Mouse (Mus musculus): ENCODE results near the gene Olfr837.

DNA sequence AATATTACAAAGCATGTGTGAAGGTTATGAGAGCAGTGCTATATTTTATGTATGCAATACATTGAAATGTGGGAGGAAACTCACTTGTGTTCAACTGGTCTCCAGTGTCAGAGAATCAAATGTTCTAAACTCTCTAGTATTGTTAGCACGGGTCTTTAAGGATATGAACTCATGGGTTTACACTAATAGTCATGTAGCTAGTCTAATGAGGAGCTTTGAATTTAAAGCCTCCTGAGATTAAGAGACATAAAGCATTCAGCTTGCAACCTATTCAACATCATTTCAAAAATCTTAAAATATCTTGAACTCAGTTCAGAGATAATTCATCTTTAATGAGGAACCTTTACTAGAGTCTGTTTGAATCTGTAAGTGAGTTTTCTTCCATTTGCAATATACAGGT is at the start of gene Olfr837:
- TF ChIP-seq E2F4 (IDR thresholded peaks at IDR 0.05; ENCODE audit: insufficient read depth) (no peak), USF1 (IDR thresholded peaks at IDR 0.05; ENCODE audit: low read depth) (no peak), POLR2A (IDR thresholded peaks at IDR 0.05; ENCODE audit: insufficient read length, low read depth) (no peak), MYOG (IDR thresholded peaks at IDR 0.05; ENCODE audit: control insufficient read depth in 1 of 3, insufficient read depth in 1 of 3, insufficient read length in 2 of 3, low read depth in 2 of 3) (no peak), MAX (IDR thresholded peaks at IDR 0.05; ENCODE audit: low read depth) (no peak), MYOD1 (IDR thresholded peaks at IDR 0.05; ENCODE audit: control insufficient read depth in 1 of 3, insufficient read length in 2 of 3, low read depth in 2 of 3) (no peak)

All from myocyte (in vitro differentiated cells).